Mouse (Mus musculus): Measurements from ENCODE around the gene Id1. TPM values are rescaled to one million over a fixed set of nuclear protein-coding genes. Genes with fewer than 3 reads are reported as not detected.
A peak's percentile ranks its signal among the peaks of the same experiment; 100 is the strongest.

Id1 gene
- polyA plus RNA-seq, 1 experiment = 53.5 TPM

- H3K27ac ChIP-seq (ENCODE audit: insufficient read depth, low read length) = no peak overlapping the region
- TF ChIP-seq CTCF (IDR thresholded peaks at IDR 0.05; ENCODE audit: extremely low read depth, insufficient read depth, insufficient read length, insufficient replicate concordance) (no peak), POLR2A (IDR thresholded peaks at IDR 0.05; ENCODE audit: low read depth, low read length) (no peak)
- no peaks in the 10 kb centered on the region for H3K36me3 ChIP-seq (ENCODE audit: control insufficient read depth, insufficient read depth, low read length)
- 89% methylated on average over 5 of the region's 5 CpGs for WGBS
- no peak overlapping the region for H3K4me3 ChIP-seq (ENCODE audit: extremely low read depth, insufficient read depth, insufficient read length)
- peaks cover 10% of the 10 kb centered on the region for H3K27me3 ChIP-seq (ENCODE audit: control insufficient read depth, insufficient read depth, low read length)
- no peak for DNase-seq (ENCODE audit: low read depth in 1 of 2, low spot score in 2 of 2)
- H3K4me1 ChIP-seq (ENCODE audit: control insufficient read depth, insufficient read depth, insufficient read length) = peaks cover 18% of the 10 kb centered on the region
Measured at GRCm38 (mm10) chr2:152740490-152740889, 4.4 kb downstream of the Id1 start.

- 28% methylated on average over 14 of the region's 14 CpGs for WGBS
- Histone ChIP-seq H3K4me3 (ENCODE audit: extremely low read depth, insufficient read depth, insufficient read length) (no peak overlapping the region), H3K27ac (ENCODE audit: insufficient read depth, low read length) (peak overlapping the region; percentile 54), H3K4me1 (ENCODE audit: control insufficient read depth, insufficient read depth, insufficient read length) (peaks cover 12% of the 10 kb centered on the region), H3K36me3 (ENCODE audit: control insufficient read depth, insufficient read depth, low read length) (no peaks in the 10 kb centered on the region), H3K27me3 (ENCODE audit: control insufficient read depth, insufficient read depth, low read length) (peaks cover 7% of the 10 kb centered on the region)
- DNase-seq (ENCODE audit: low read depth in 1 of 2, low spot score in 2 of 2) = peak in 1 of 2 experiments; percentile 10
- no peak for TF ChIP-seq CTCF (IDR thresholded peaks at IDR 0.05; ENCODE audit: extremely low read depth, insufficient read depth, insufficient read length, insufficient replicate concordance)
Measured at GRCm38 (mm10) chr2:152741153-152742041, 5.3 kb downstream of the Id1 start.

- Histone ChIP-seq H3K36me3 (ENCODE audit: control insufficient read depth, insufficient read depth, low read length) (no peaks in the 10 kb centered on the region), H3K4me1 (ENCODE audit: control insufficient read depth, insufficient read depth, insufficient read length) (peaks cover 10% of the 10 kb centered on the region; the same call in 1 of the 2 replicates), H3K4me3 (ENCODE audit: extremely low read depth, insufficient read depth, insufficient read length) (no peak overlapping the region), H3K27me3 (ENCODE audit: control insufficient read depth, insufficient read depth, low read length) (peaks cover 7% of the 10 kb centered on the region), H3K27ac (ENCODE audit: insufficient read depth, low read length) (no peak overlapping the region)
- DNase-seq (ENCODE audit: low read depth in 1 of 2, low spot score in 2 of 2) = no peak
- 16% methylated on average over 10 of the region's 10 CpGs for WGBS
- TF ChIP-seq CTCF (IDR thresholded peaks at IDR 0.05; ENCODE audit: extremely low read depth, insufficient read depth, insufficient read length, insufficient replicate concordance) (peak; percentile 27; the same call in 1 of the 2 replicates), POLR2A (IDR thresholded peaks at IDR 0.05; ENCODE audit: low read depth, low read length) (no peak)
Measured at GRCm38 (mm10) chr2:152742435-152742834, 6.4 kb downstream of the Id1 start.

GRCm38 (mm10) chr2:152753944-152754711 lies 18.1 kb downstream of the Id1 start, which contains the start of gene Cox4i2:
Gene Cox4i2, plus strand, starts transcription at chr2:152754173.
- no peak for TF ChIP-seq CTCF (IDR thresholded peaks at IDR 0.05; ENCODE audit: extremely low read depth, insufficient read depth, insufficient read length, insufficient replicate concordance)
- no peaks in the 10 kb centered on the region; the same call in 1 of the 2 replicates for H3K4me1 ChIP-seq (ENCODE audit: control insufficient read depth, insufficient read depth, insufficient read length)
- DNase-seq (ENCODE audit: low read depth in 1 of 2, low spot score in 2 of 2) = no peak
- H3K27me3 ChIP-seq (ENCODE audit: control insufficient read depth, insufficient read depth, low read length) = peaks cover 6% of the 10 kb centered on the region
- no peak within 1 kb of the TSS for H3K27ac ChIP-seq (ENCODE audit: insufficient read depth, low read length)
- H3K4me3 ChIP-seq (ENCODE audit: extremely low read depth, insufficient read depth, insufficient read length) = no peak within 1 kb of the TSS
- WGBS = 14% methylated on average over 30 of the region's 30 CpGs
- H3K36me3 ChIP-seq (ENCODE audit: control insufficient read depth, insufficient read depth, low read length) = no peaks in the 10 kb centered on the region

GRCm38 (mm10) chr2:152756474-152757393 lies 20.7 kb downstream of the Id1 start:
- H3K4me1 ChIP-seq (ENCODE audit: control insufficient read depth, insufficient read depth, insufficient read length) = no peaks in the 10 kb centered on the region; the same call in 1 of the 2 replicates
- no peaks in the 10 kb centered on the region for H3K36me3 ChIP-seq (ENCODE audit: control insufficient read depth, insufficient read depth, low read length)
- TF ChIP-seq CTCF (IDR thresholded peaks at IDR 0.05; ENCODE audit: extremely low read depth, insufficient read depth, insufficient read length, insufficient replicate concordance) = no peak
- TF ChIP-seq POLR2A (IDR thresholded peaks at IDR 0.05; ENCODE audit: low read depth, low read length) = no peak
- no peak for DNase-seq (ENCODE audit: low read depth in 1 of 2, low spot score in 2 of 2)
- 48% methylated on average over 17 of the region's 17 CpGs for WGBS
- H3K27ac ChIP-seq (ENCODE audit: insufficient read depth, low read length) = no peak overlapping the region
- H3K27me3 ChIP-seq (ENCODE audit: control insufficient read depth, insufficient read depth, low read length) = peaks cover 6% of the 10 kb centered on the region
- no peak overlapping the region for H3K4me3 ChIP-seq (ENCODE audit: extremely low read depth, insufficient read depth, insufficient read length)

GRCm38 (mm10) chr2:152757478-152757877 lies 21.4 kb downstream of the Id1 start:
- peaks cover 6% of the 10 kb centered on the region for H3K27me3 ChIP-seq (ENCODE audit: control insufficient read depth, insufficient read depth, low read length)
- H3K36me3 ChIP-seq (ENCODE audit: control insufficient read depth, insufficient read depth, low read length) = no peaks in the 10 kb centered on the region
- no peak overlapping the region for H3K4me3 ChIP-seq (ENCODE audit: extremely low read depth, insufficient read depth, insufficient read length)
- TF ChIP-seq POLR2A (IDR thresholded peaks at IDR 0.05; ENCODE audit: low read depth, low read length) = no peak
- no peak for TF ChIP-seq CTCF (IDR thresholded peaks at IDR 0.05; ENCODE audit: extremely low read depth, insufficient read depth, insufficient read length, insufficient replicate concordance)
- no peak for DNase-seq (ENCODE audit: low read depth in 1 of 2, low spot score in 2 of 2)
- H3K27ac ChIP-seq (ENCODE audit: insufficient read depth, low read length) = no peak overlapping the region
- WGBS = 72% methylated on average over 2 of the region's 2 CpGs
- no peaks in the 10 kb centered on the region; the same call in 1 of the 2 replicates for H3K4me1 ChIP-seq (ENCODE audit: control insufficient read depth, insufficient read depth, insufficient read length)
